Mouse (Mus musculus) left cerebral cortex, postnatal 4 days (tissue): Measurements from ENCODE around the gene Eya2. TPM values are rescaled to one million over a fixed set of nuclear protein-coding genes. Genes with fewer than 3 reads are reported as not detected.
"Not testable (repeated sequence)": the region's sequence is repeated elsewhere in the genome, so short reads cannot be mapped to it uniquely, and the experiment has no call there.

Experiments
- DNase-seq: peaks from one replicate; pipeline ENCODE4 v3.0.0-alpha.2; 2022
- intact Hi-C: fragments of 180-260 bp; cut with DNase I; formaldehyde crosslinking; loops from one replicate; pipeline ENCODE4 v1.15.1; 2025
- total RNA-seq, 2 experiments: library from RNA; stranded (reverse); gene quantifications; 2 replicates each; pipeline ENCODE4 v1.2.3; 2021

Eya2 gene
- total RNA-seq, 2 experiments from 2014 or later, result 7.0 to 7.8 TPM

GRCm38 (mm10) chr2:165759421-165759985, 164.7 kb downstream of the Eya2 start:
- DNase-seq, result no peak
- intact Hi-C loops, result no loop called here

- no peak for DNase-seq
- intact Hi-C loops, result no loop called here
Measured at GRCm38 (mm10) chr2:165768805-165769358, 174.1 kb downstream of the Eya2 start.

GRCm38 (mm10) chr2:165769375-165769948, 174.6 kb downstream of the Eya2 start:
- intact Hi-C loops, result no loop called here
- peak; percentile 79 for DNase-seq

GRCm38 (mm10) chr2:165778927-165779326, 184.1 kb downstream of the Eya2 start:
- intact Hi-C loops, result no loop called here
- DNase-seq, result peak; percentile 82

- intact Hi-C loops, result loop anchor here (5.0 to 10.0 kb wide), 2 partner anchors 130 to 272 kb away; no protein-coding TSS in a partner anchor
- DNase-seq, result peak; percentile 89
Measured at GRCm38 (mm10) chr2:165782324-165782723, 187.5 kb downstream of the Eya2 start.

GRCm38 (mm10) chr2:165785312-165786036, 190.6 kb downstream of the Eya2 start:
- no peak for DNase-seq
- intact Hi-C loops, result loop anchor here (10.0 kb wide), 1 partner anchor 269 kb away; no protein-coding TSS in a partner anchor

- intact Hi-C loops, result loop anchor here (10.0 kb wide), 1 partner anchor 268 kb away; no protein-coding TSS in a partner anchor
- DNase-seq, result no peak
Measured at GRCm38 (mm10) chr2:165786467-165786866, 191.6 kb downstream of the Eya2 start.

- DNase-seq, result peak; percentile 96
- intact Hi-C loops, result loop anchor here (10.0 kb wide), 1 partner anchor 267 kb away; no protein-coding TSS in a partner anchor
Measured at GRCm38 (mm10) chr2:165788005-165788404, 193.2 kb downstream of the Eya2 start.

- DNase-seq, result no peak
- intact Hi-C loops, result loop anchor here (10.0 kb wide), 1 partner anchor 266 kb away; no protein-coding TSS in a partner anchor
Measured at GRCm38 (mm10) chr2:165788796-165789195, 194.0 kb downstream of the Eya2 start.

GRCm38 (mm10) chr2:165789667-165790066, 194.8 kb downstream of the Eya2 start:
- DNase-seq, result peak; percentile 49
- intact Hi-C loops, result loop anchor here (10.0 kb wide), 1 partner anchor 265 kb away; no protein-coding TSS in a partner anchor

- DNase-seq, result peak; percentile 52
- intact Hi-C loops, result no loop called here
Measured at GRCm38 (mm10) chr2:165791026-165791425, 196.2 kb downstream of the Eya2 start.

- intact Hi-C loops, result no loop called here
Measured at GRCm38 (mm10) chr2:165791657-165792056, 196.8 kb downstream of the Eya2 start.

GRCm38 (mm10) chr2:165792431-165793282, 197.8 kb downstream of the Eya2 start:
- DNase-seq, result no peak
- intact Hi-C loops, result no loop called here

More at GRCm38 (mm10) chr2:165791657-165792056, 196.8 kb downstream of the Eya2 start:
- peak; percentile 60 for DNase-seq

GRCm38 (mm10) chr2:165793283-165793638, 198.4 kb downstream of the Eya2 start:
- DNase-seq, result no peak
- intact Hi-C loops, result no loop called here

- intact Hi-C loops, result no loop called here
- no peak for DNase-seq
Measured at GRCm38 (mm10) chr2:165797876-165798275, 203.0 kb downstream of the Eya2 start.

GRCm38 (mm10) chr2:165800174-165800573, 205.3 kb downstream of the Eya2 start:
- DNase-seq, intact Hi-C loops: not testable (repeated sequence)

GRCm38 (mm10) chr2:165808179-165808975, 213.5 kb downstream of the Eya2 start:
- intact Hi-C loops, result no loop called here
- DNase-seq, result no peak

- no peak for DNase-seq
- intact Hi-C loops, result no loop called here
Measured at GRCm38 (mm10) chr2:165809091-165809490, 214.3 kb downstream of the Eya2 start.

GRCm38 (mm10) chr2:165809901-165810477, 215.2 kb downstream of the Eya2 start:
- no peak for DNase-seq
- intact Hi-C loops, result loop anchor here (10.0 kb wide), 1 partner anchor 235 kb away; no protein-coding TSS in a partner anchor
